11 mouse cellular contexts compared by ENCODE assay signal in genomic region chr4:59422025-59422783, GRCm38 (mm10). TPM values are rescaled to one million over a fixed set of nuclear protein-coding genes. Genes with fewer than 3 reads are reported as not detected.
DNase-seq lines count a peak whose midpoint lies in the region; ATAC-seq lines count a peak whose summit lies in the region.
"Had no signal": no experiment of that assay in that cellular context is flagged by ENCODE, and none has a peak within 500 bp of the region (broad histone marks: within the 10 kb centered on the region; RNA-seq: fewer than 3 reads in every experiment).

No protein-coding gene starts in this region.

- intact Hi-C loops in heart, postnatal 14 days (cut with DNase I), result no loop called here

- no peak overlapping the region for H3K4me2 ChIP-seq in hindbrain, embryonic 14.5 days (replicated peaks)
- H3K4me2 ChIP-seq: liver, embryonic 15.5 days had no signal

- H3K9ac ChIP-seq in hindbrain, embryonic 14.5 days, result no peak overlapping the region
- H3K9ac ChIP-seq: liver, embryonic 15.5 days had no signal

- no peaks in the 10 kb centered on the region for H3K36me3 ChIP-seq in hindbrain, embryonic 14.5 days (replicated peaks; ENCODE audit: control insufficient read depth, insufficient read depth)
- no peaks in the 10 kb centered on the region for H3K36me3 ChIP-seq in midbrain, embryonic 10.5 days

- peak; percentile 48 for DNase-seq in heart, adult 11 months
- no peak for DNase-seq in heart, postnatal 14 days
- peak; percentile 42 for DNase-seq in Muller cell, postnatal 12 days (ENCODE audit: inconsistent ontology term)
- no peak for DNase-seq in hindbrain, embryonic 14.5 days (ENCODE audit: low spot score)
- no peak for DNase-seq in midbrain, embryonic 10.5 days (ENCODE audit: low spot score)
- no peak for DNase-seq in left cerebral cortex, adult 9 months (ENCODE audit: low spot score in 2 of 2)
- no peak for DNase-seq in B cell, adult 2 months
- DNase-seq: cerebellum, postnatal 14 days; kidney, postnatal 14 days had no signal

- no peak overlapping the region for H3K4me3 ChIP-seq in hindbrain, embryonic 14.5 days (replicated peaks; ENCODE audit: low read length)
- no peak overlapping the region for H3K4me3 ChIP-seq in midbrain, embryonic 10.5 days
- H3K4me3 ChIP-seq: liver, embryonic 15.5 days had no signal

- ATAC-seq in hindbrain, embryonic 14.5 days (ENCODE audit: low FRiP score), result peak; percentile 67; the same call in 1 of the 2 replicates
- ATAC-seq in erythroblast, adult 5-6 weeks (replicated peaks; ENCODE audit: low FRiP score, poor library complexity, severe bottlenecking), result no peak

- H3K4me1 ChIP-seq in hindbrain, embryonic 14.5 days (replicated peaks; ENCODE audit: control insufficient read depth, insufficient read depth, low read length), result no peaks in the 10 kb centered on the region
- peaks cover 17% of the 10 kb centered on the region for H3K4me1 ChIP-seq in midbrain, embryonic 10.5 days

- 32% methylated on average over 5 of the region's 5 CpGs for WGBS in hindbrain, embryonic 14.5 days
- WGBS in midbrain, embryonic 10.5 days, result 59% methylated on average over 5 of the region's 5 CpGs

- H3K9me3 ChIP-seq in hindbrain, embryonic 14.5 days (ENCODE audit: control insufficient read depth, low read length), result no peaks in the 10 kb centered on the region
- H3K9me3 ChIP-seq in midbrain, embryonic 10.5 days (replicated peaks), result no peaks in the 10 kb centered on the region
- H3K9me3 ChIP-seq: liver, embryonic 15.5 days had no signal

- no peaks in the 10 kb centered on the region for H3K27me3 ChIP-seq in hindbrain, embryonic 14.5 days (ENCODE audit: control insufficient read depth, insufficient read depth, low read length)
- no peaks in the 10 kb centered on the region for H3K27me3 ChIP-seq in midbrain, embryonic 10.5 days (ENCODE audit: low read depth, poor library complexity, severe bottlenecking)
- H3K27me3 ChIP-seq: liver, embryonic 15.5 days had no signal

- peak overlapping the region; percentile 33; the same call in 1 of the 2 replicates for H3K27ac ChIP-seq in hindbrain, embryonic 14.5 days
- 0 out of 2 replicates have a peak overlapping the region, but pooled peaks have one; percentile 47 for H3K27ac ChIP-seq in midbrain, embryonic 10.5 days (replicated peaks)
- H3K27ac ChIP-seq: liver, embryonic 15.5 days had no signal

RNA-seq across cellular contexts. Expression of gene Susd1, which starts 16.2 kb away (rescaled TPM):
- total RNA-seq in heart, postnatal 14 days (2021), result 1 to 10 TPM in 1 of 2 experiments, under 1 TPM in 1; 0.98 to 1.5 TPM
- 1.2 and 1.4 TPM in 2 replicates for polyA plus RNA-seq in hindbrain, embryonic 14.5 days (2014; fragmentation: Nextera tagmentation; extraction: Ambion mirVana)
- 1.5 and 1.8 TPM in 2 replicates for polyA plus RNA-seq in midbrain, embryonic 10.5 days (2016; fragmentation: Nextera tagmentation; extraction: Ambion mirVana)
- 14.6 and 19.4 TPM in 2 replicates for total RNA-seq in erythroblast, adult 5-6 weeks (2015; ENCODE audit: low replicate concordance)
- total RNA-seq in erythroblast, adult 5-6 weeks (2017; ENCODE audit: low replicate concordance), result 22.6 and 23.5 TPM in 2 replicates

Comparison
In these comparisons a context has a peak if more than half of its experiments do, and no peak if none do; other contexts are left out.
1. DNase-seq: peak in heart, adult 11 months (single experiment) and Muller cell, postnatal 12 days (single experiment); none in heart, postnatal 14 days (0 of 2), hindbrain, embryonic 14.5 days (single experiment), midbrain, embryonic 10.5 days (single experiment), left cerebral cortex, adult 9 months (0 of 2) and B cell, adult 2 months (0 of 2).
2. RNA of gene Susd1, which starts 16.2 kb away (total RNA-seq): 14.6 to 23.5 TPM in erythroblast, adult 5-6 weeks; 0.98 to 1.5 TPM in heart, postnatal 14 days; every median in the first group is over 4 times any median in the second.